Mouse (Mus musculus) yolk sac, embryonic 10.5 days (tissue): ENCODE data around the gene Ambra1.

Source experiments
- DNase-seq: peaks from one replicate; pipeline ENCODE4 v3.0.0-alpha.2; 2017; ENCODE audit warnings: low spot score

Ambra1 gene

DNA sequence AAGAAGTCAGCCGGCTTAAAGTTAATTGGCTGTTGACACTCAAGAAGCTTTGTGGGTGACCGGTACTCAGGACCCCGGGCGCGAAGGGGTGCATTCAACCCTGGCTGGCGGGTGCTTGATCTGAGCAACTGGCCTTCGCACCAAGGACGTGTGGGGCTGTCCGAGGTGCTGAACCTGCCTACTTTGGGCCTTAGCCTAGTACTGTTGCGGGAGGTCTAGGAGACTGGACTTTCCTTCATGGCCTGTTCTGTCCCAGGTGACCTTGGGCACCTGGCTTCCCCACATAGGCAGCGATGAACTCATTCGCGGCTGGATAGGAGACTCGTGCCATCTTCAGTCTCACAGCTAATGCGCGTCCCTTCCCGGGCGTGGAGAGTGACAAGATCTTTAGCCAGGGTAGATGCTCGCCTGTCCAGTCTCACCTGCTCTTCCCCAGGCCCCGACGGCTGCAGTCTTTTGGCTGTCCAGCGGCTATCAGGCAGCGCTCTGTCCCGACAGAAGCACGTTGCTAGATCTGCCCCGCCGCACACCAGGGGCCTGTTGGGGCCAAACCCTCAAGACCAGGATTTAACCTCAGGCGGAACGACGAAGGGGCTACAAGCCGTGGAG lies 191.4 kb downstream of the Ambra1 start:
- peak; percentile 75 for DNase-seq

- peak; percentile 79 for DNase-seq
Measured at GRCm38 (mm10) chr2:91921790-91922570, 192.0 kb downstream of the Ambra1 start.

- no peak for DNase-seq
Measured at GRCm38 (mm10) chr2:91922586-91923414, 192.9 kb downstream of the Ambra1 start.

DNA sequence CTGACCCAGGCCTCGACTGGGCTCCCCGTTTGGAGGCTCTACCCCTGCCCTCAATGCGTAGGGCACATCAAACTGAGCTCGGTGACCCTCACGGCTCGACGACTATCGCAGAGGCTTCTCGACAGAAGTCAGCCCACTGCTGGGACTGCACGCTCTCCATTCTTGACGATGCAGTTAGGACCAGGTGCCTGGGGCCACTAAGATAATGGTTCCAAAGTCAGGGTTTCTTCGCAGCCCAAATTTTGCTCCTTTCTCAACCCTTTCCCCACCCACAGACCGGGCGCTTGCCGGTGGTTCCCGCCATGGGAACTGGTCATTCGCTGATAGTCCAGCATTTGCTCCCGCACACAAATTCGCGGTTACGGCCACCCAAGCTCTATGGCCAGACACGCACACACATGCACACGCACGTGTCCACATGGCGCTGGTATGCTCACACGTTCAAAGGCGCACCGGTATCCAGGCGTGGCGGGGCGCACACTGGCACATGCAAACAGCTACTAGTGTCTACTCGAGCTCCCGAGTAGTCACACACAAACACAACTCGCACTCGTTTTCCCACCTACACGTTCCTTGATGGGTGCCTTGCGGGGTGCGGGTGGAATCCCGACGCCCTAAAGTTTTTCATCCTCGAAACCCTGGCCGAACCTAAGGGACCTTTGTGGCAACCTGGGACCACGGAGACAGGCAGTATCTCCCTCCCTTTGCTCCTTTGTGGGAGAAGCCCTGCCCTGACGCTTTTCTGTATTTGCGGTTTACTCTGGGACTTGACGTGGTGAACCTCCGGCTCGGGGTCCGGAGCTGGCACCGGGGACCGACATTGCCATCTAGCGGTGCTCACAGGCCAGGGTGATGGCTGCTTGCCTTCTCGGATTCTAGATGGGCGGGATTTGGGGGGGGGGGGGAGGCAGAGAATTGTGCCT lies 193.7 kb downstream of the Ambra1 start:
- DNase-seq: peak; percentile 68

DNA sequence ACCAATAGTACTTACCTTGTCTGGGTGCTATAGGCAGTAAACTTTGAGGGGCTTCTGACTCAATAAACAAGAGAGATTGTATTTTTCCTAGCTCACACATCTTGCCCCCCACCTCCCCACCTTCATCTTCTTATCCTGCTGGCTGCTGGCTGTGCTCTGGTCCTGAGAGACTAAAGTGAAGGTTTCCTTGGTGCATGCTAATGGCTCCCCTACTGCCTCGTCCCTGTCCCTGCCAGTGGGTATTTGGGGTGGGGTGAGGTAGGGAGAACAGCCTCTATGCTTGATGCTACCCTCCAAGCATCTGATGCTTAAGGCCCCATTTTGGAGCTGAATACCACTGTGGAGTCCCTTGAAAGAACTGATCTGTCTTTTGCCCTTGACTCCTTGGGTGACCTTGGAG lies 194.8 kb downstream of the Ambra1 start:
- DNase-seq: no peak

DNA sequence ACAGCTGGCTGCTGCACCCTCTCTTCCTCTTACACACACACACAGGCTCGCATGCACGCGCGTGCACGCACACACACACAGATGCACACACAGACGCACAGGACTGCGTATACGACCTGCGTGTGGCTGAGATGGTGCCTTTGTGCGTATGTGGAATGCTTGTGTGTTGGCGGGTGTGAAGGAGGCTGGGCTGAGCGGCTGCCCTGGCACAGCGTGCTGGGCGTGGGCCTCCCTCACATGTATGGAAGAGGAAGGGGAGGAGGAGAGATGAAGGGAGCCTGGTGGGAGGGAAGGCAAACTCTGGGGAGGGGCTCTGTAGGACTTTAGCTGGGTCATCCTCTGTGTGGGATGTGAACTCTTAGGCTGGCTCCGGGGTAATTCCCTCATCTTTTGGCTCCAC lies 195.5 kb downstream of the Ambra1 start:
- DNase-seq: no peak

GRCm38 (mm10) chr2:91926949-91927348 lies 197.0 kb downstream of the Ambra1 start, which contains the start of gene Chrm4:
Gene Chrm4, plus strand, starts transcription at chr2:91927249.
- no peak for DNase-seq

DNA sequence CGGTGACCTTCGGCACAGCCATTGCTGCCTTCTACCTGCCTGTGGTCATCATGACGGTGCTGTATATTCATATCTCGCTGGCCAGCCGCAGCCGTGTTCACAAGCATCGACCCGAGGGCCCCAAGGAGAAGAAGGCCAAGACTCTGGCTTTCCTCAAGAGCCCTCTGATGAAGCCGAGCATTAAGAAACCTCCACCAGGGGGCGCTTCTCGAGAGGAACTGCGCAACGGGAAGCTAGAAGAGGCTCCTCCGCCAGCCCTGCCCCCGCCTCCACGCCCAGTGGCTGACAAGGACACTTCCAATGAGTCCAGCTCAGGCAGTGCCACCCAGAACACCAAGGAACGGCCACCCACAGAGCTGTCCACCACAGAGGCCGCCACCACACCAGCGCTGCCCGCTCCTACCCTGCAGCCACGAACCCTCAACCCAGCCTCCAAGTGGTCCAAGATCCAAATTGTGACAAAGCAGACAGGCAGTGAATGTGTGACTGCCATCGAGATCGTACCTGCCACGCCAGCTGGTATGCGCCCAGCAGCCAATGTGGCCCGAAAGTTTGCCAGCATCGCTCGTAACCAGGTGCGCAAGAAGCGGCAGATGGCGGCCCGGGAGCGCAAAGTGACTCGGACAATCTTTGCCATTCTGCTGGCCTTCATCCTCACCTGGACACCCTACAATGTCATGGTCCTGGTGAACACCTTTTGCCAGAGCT lies 198.0 kb downstream of the Ambra1 start:
- peak; percentile 61 for DNase-seq

- DNase-seq: no peak
Measured at GRCm38 (mm10) chr2:91928534-91929350, 198.8 kb downstream of the Ambra1 start.

- no peak for DNase-seq
Measured at GRCm38 (mm10) chr2:91929455-91929854, 199.5 kb downstream of the Ambra1 start.

DNA sequence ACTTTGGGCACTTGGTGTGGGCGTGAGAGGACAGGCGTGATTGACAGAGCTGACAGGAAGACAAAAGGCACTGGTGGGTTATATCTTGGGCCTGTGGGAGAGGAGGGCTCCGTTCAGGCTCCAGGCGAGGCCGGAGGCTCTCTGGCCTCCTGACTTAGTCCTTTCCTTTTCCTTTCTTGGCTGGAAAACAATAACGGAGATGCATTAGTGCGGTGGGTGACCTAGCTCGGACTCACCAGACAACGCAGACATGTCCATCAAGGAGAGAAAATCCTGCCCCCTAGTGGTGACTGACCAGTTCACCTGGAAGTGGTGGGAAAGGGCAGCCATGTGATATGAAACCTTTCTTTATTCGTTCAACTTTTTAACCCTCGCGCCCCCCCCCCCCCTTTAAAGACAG lies 200.0 kb downstream of the Ambra1 start:
- DNase-seq: peak; percentile 80

GRCm38 (mm10) chr2:91930761-91931291 lies 200.9 kb downstream of the Ambra1 start:
- DNase-seq: peak; percentile 46

DNA sequence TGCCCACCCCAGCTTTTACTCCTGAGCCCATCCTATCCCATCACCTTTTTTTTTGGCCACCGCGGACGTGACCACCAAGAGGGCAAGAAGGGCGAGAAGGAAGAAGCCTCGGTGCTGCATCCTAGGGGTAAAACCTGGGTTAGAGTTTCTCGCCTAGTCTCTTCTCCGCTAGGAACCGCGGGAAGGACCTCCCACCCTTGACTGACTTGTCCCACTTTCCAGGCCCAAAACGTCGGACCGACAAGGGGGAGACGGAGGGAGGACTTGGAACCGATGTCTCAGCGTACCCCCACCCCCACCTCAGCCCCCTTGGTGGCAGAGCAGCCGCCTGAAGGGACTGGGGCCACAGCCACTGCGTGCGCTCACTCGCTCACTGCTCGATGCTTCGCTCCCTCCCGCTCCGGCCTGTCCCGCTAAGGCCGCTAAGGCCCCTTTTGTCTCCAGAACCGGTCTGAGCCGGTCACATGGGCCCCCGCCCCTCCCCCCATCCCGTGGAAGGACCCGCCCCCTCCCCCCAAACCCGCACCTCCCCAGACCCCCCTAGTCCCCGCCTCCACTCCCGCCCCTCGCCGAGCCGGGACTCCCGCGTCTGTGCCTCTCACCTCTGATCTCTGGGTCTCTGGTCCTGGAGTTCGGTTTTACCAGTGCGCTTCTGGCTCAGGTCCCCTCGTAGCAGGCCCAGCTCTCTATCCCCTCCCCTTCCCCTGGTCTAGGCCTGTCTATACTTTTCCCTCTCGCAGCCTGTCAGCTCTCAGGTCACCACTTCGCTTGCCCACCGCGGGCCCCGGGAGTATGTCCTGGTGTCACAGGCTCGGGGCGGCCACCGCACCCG lies 201.6 kb downstream of the Ambra1 start:
- peak; percentile 90 for DNase-seq

GRCm38 (mm10) chr2:91932160-91932711 lies 202.3 kb downstream of the Ambra1 start, which contains the start of gene Mdk:
Gene Mdk, minus strand, starts transcription at chr2:91932297.
- DNase-seq: peak; percentile 89

GRCm38 (mm10) chr2:91932737-91933350 lies 202.9 kb downstream of the Ambra1 start:
- no peak for DNase-seq

DNA sequence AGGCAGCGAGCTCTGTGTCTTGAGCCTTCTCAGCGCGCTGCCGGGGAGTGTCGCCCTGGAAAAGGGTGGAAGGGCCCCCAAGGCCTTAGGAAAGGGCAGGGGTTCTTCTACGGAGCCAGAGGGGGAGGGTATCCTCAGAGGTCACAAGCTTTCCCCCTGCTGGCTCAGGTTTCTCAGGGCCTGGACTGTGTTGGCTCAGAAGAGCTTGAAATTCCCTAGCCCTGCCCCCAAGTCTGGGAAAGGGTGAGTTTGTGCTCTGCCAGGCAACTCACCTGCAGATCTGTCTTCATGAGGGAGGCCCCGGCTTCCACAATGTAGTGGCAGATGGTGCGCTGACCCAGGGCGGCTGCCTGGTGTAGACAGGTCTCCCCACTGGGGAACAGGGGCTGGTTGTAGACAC lies 203.5 kb downstream of the Ambra1 start:
- DNase-seq: peak; percentile 58

DNA sequence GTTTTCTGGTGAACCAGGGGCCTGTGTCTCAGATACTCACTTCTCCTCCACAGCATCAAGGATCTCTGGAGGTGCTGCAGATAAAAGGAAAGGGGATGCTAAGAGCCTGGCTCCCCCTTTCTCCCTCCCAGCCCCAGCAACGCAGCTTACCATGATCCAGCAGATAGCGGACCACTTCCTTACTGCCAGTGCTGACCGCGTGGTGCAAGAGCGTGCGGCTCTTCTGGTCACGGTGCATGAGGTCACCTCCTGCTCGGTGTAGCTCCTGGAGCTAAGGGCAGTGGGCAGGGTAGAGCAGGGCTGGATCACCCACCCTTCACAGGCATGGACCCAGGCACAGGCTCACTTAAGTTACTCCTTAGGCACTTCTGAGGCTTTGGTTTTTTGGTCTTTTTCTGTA lies 204.1 kb downstream of the Ambra1 start:
- DNase-seq: no peak
